Mouse (Mus musculus): ENCODE measurements around the gene Gm9195. TPM values are rescaled to one million over a fixed set of nuclear protein-coding genes. Genes with fewer than 3 reads are reported as not detected.

Gene Gm9195
- polyA plus RNA-seq, 1 experiment from 2014 or later: not detected

- WGBS: 76% methylated on average over 7 of the region's 7 CpGs
These were observed 50.7 kb downstream of the Gm9195 start for GRCm38 (mm10) chr14:72440929-72441328.

GRCm38 (mm10) chr14:72440436-72440835 is 51.2 kb downstream of the Gm9195 start:
- WGBS: 86% methylated on average over 6 of the region's 6 CpGs
- Histone ChIP-seq H3K9me3 (ENCODE audit: control insufficient read depth, low read length) (no peaks in the 10 kb centered on the region), H3K27me3 (ENCODE audit: control insufficient read depth, insufficient read depth, low read length) (no peaks in the 10 kb centered on the region), H3K4me1 (ENCODE audit: control insufficient read depth in 2 of 2, insufficient read depth in 2 of 2, low read length in 2 of 2) (no peaks in the 10 kb centered on the region), H3K27ac (replicated peaks in 1 of 2; ENCODE audit: control insufficient read depth in 1 of 2, insufficient read depth in 1 of 2, low read depth in 2 of 2, low read length in 2 of 2) (no peak overlapping the region), H3K4me3 (ENCODE audit: control insufficient read depth in 1 of 2, insufficient read depth in 1 of 2, low read depth in 1 of 2, low read length in 2 of 2) (no peak overlapping the region), H3K4me2 (ENCODE audit: low read length) (no peak overlapping the region), H3K9ac (ENCODE audit: low read length) (no peak overlapping the region), H3K36me3 (ENCODE audit: control insufficient read depth, insufficient read depth, low read length) (no peaks in the 10 kb centered on the region)
- ATAC-seq (ENCODE audit: insufficient number of reproducible peaks, insufficient read depth, low FRiP score, low read depth): no peak

More at GRCm38 (mm10) chr14:72440929-72441328, 50.7 kb downstream of the Gm9195 start:
- Histone ChIP-seq H3K27ac (replicated peaks in 1 of 2; ENCODE audit: control insufficient read depth in 1 of 2, insufficient read depth in 1 of 2, low read depth in 2 of 2, low read length in 2 of 2) (no peak overlapping the region), H3K4me3 (ENCODE audit: control insufficient read depth in 1 of 2, insufficient read depth in 1 of 2, low read depth in 1 of 2, low read length in 2 of 2) (no peak overlapping the region), H3K9me3 (ENCODE audit: control insufficient read depth, low read length) (no peaks in the 10 kb centered on the region), H3K9ac (ENCODE audit: low read length) (no peak overlapping the region), H3K36me3 (ENCODE audit: control insufficient read depth, insufficient read depth, low read length) (no peaks in the 10 kb centered on the region), H3K4me1 (ENCODE audit: control insufficient read depth in 2 of 2, insufficient read depth in 2 of 2, low read length in 2 of 2) (no peaks in the 10 kb centered on the region), H3K4me2 (ENCODE audit: low read length) (no peak overlapping the region), H3K27me3 (ENCODE audit: control insufficient read depth, insufficient read depth, low read length) (no peaks in the 10 kb centered on the region)
- no peak for ATAC-seq (ENCODE audit: insufficient number of reproducible peaks, insufficient read depth, low FRiP score, low read depth)

- H3K36me3 ChIP-seq (ENCODE audit: control insufficient read depth, insufficient read depth, low read length): no peaks in the 10 kb centered on the region
- H3K27me3 ChIP-seq (ENCODE audit: control insufficient read depth, insufficient read depth, low read length): no peaks in the 10 kb centered on the region
- no peak overlapping the region for H3K27ac ChIP-seq (replicated peaks in 1 of 2; ENCODE audit: control insufficient read depth in 1 of 2, insufficient read depth in 1 of 2, low read depth in 2 of 2, low read length in 2 of 2)
- 83% methylated on average over 1 of the region's 1 CpGs for WGBS
- no peak for ATAC-seq (ENCODE audit: insufficient number of reproducible peaks, insufficient read depth, low FRiP score, low read depth)
- no peak overlapping the region for H3K4me2 ChIP-seq (ENCODE audit: low read length)
- H3K9me3 ChIP-seq (ENCODE audit: control insufficient read depth, low read length): no peaks in the 10 kb centered on the region
- no peak overlapping the region for H3K9ac ChIP-seq (ENCODE audit: low read length)
- H3K4me3 ChIP-seq (ENCODE audit: control insufficient read depth in 1 of 2, insufficient read depth in 1 of 2, low read depth in 1 of 2, low read length in 2 of 2): no peak overlapping the region
- no peaks in the 10 kb centered on the region for H3K4me1 ChIP-seq (ENCODE audit: control insufficient read depth in 2 of 2, insufficient read depth in 2 of 2, low read length in 2 of 2)
These were observed 52.7 kb downstream of the Gm9195 start for GRCm38 (mm10) chr14:72438976-72439375.

DNA sequence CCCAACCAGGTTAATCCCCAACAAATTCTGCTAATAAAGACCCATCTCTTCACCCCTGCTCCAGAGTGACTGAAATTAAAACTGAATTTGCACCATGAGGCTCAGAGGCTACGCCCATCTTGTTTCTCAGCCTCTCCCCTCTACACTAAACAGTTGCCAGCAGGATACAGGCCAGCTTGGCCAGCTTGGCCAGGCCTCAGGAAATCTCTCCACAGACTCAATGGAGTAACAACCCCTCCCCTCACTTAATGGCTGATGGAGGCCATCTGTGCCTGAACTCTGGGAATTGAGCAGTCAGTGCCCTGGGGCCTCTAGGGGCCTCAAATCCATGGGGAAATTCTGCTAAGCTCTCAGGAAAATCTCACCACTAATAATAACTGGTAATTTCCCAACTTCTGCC is 101.9 kb downstream of the Gm9195 start:
- Histone ChIP-seq H3K4me1 (ENCODE audit: control insufficient read depth in 2 of 2, insufficient read depth in 2 of 2, low read length in 2 of 2) (no peaks in the 10 kb centered on the region), H3K36me3 (ENCODE audit: control insufficient read depth, insufficient read depth, low read length) (no peaks in the 10 kb centered on the region), H3K4me3 (ENCODE audit: control insufficient read depth in 1 of 2, insufficient read depth in 1 of 2, low read depth in 1 of 2, low read length in 2 of 2) (no peak overlapping the region), H3K27ac (replicated peaks in 1 of 2; ENCODE audit: control insufficient read depth in 1 of 2, insufficient read depth in 1 of 2, low read depth in 2 of 2, low read length in 2 of 2) (no peak overlapping the region), H3K9me3 (ENCODE audit: control insufficient read depth, low read length) (no peaks in the 10 kb centered on the region), H3K27me3 (ENCODE audit: control insufficient read depth, insufficient read depth, low read length) (no peaks in the 10 kb centered on the region), H3K9ac (ENCODE audit: low read length) (no peak overlapping the region), H3K4me2 (ENCODE audit: low read length) (no peak overlapping the region)
- WGBS: 52% methylated on average over 1 of the region's 1 CpGs
- ATAC-seq (ENCODE audit: insufficient number of reproducible peaks, insufficient read depth, low FRiP score, low read depth): no peak

GRCm38 (mm10) chr14:72389288-72389687 is 102.3 kb downstream of the Gm9195 start:
- Histone ChIP-seq H3K4me3 (ENCODE audit: control insufficient read depth in 1 of 2, insufficient read depth in 1 of 2, low read depth in 1 of 2, low read length in 2 of 2) (no peak overlapping the region), H3K27ac (replicated peaks in 1 of 2; ENCODE audit: control insufficient read depth in 1 of 2, insufficient read depth in 1 of 2, low read depth in 2 of 2, low read length in 2 of 2) (no peak overlapping the region), H3K27me3 (ENCODE audit: control insufficient read depth, insufficient read depth, low read length) (no peaks in the 10 kb centered on the region), H3K4me2 (ENCODE audit: low read length) (no peak overlapping the region), H3K36me3 (ENCODE audit: control insufficient read depth, insufficient read depth, low read length) (no peaks in the 10 kb centered on the region), H3K4me1 (ENCODE audit: control insufficient read depth in 2 of 2, insufficient read depth in 2 of 2, low read length in 2 of 2) (no peaks in the 10 kb centered on the region), H3K9me3 (ENCODE audit: control insufficient read depth, low read length) (no peaks in the 10 kb centered on the region), H3K9ac (ENCODE audit: low read length) (no peak overlapping the region)
- no peak for ATAC-seq (ENCODE audit: insufficient number of reproducible peaks, insufficient read depth, low FRiP score, low read depth)
- WGBS: 67% methylated on average over 4 of the region's 4 CpGs

DNA sequence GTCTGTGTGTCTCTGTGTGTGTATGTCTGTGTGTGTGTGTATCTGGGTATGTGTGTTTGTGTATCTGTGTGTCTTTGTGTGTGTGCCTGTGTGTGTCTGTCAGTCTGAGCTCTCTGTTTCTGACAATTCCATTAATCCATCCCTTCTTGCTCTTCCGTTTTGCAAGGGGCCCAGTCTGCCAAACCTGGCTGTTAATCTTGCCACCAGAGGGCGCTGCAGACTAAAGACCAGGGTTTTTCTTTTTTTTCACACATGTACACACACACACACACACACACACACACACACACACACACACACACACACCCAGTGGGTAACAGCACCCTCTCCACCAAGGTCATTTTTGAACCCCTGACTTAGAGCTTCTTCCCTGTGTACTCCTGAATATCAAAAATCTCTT is 114.4 kb downstream of the Gm9195 start:
- H3K4me2 ChIP-seq (ENCODE audit: low read length): no peak overlapping the region
- no peak overlapping the region for H3K9ac ChIP-seq (ENCODE audit: low read length)
- H3K36me3 ChIP-seq (ENCODE audit: control insufficient read depth, insufficient read depth, low read length): no peaks in the 10 kb centered on the region
- no peaks in the 10 kb centered on the region for H3K4me1 ChIP-seq (ENCODE audit: control insufficient read depth in 2 of 2, insufficient read depth in 2 of 2, low read length in 2 of 2)
- no peaks in the 10 kb centered on the region for H3K9me3 ChIP-seq (ENCODE audit: control insufficient read depth, low read length)
- H3K27ac ChIP-seq (replicated peaks in 1 of 2; ENCODE audit: control insufficient read depth in 1 of 2, insufficient read depth in 1 of 2, low read depth in 2 of 2, low read length in 2 of 2): no peak overlapping the region
- no peak overlapping the region for H3K4me3 ChIP-seq (ENCODE audit: control insufficient read depth in 1 of 2, insufficient read depth in 1 of 2, low read depth in 1 of 2, low read length in 2 of 2)
- WGBS: 16% methylated on average over 2 of the region's 2 CpGs
- H3K27me3 ChIP-seq (ENCODE audit: control insufficient read depth, insufficient read depth, low read length): no peaks in the 10 kb centered on the region
- no peak for ATAC-seq (ENCODE audit: insufficient number of reproducible peaks, insufficient read depth, low FRiP score, low read depth)

Other genes starting within 250 kb of the Gm9195 start
- 14.8 and 16.0 TPM in 2 replicates for gene Fndc3a, start 218.2 kb upstream of the Gm9195 start, polyA plus RNA-seq (2014; fragmentation: Nextera tagmentation; extraction: Ambion mirVana)